Mouse (Mus musculus) midbrain, embryonic 15.5 days (tissue): ENCODE results near the gene Tfap2d. TPM values are rescaled to one million over a fixed set of nuclear protein-coding genes. Genes with fewer than 3 reads are reported as not detected.

Experiments
- ATAC-seq: fragments of 200-750 bp; cut with Nextera tagmentation; replicated peaks from 2 replicates; pipeline ENCODE4 v1.8.0; 2017; ENCODE audit warnings: moderate TSS enrichment
- H3K27ac ChIP-seq: fragments of 300-500 bp; sonication (generic); 2 replicates; pipeline ENCODE4 v1.5.1; 2015; ENCODE audit warnings: mild to moderate bottlenecking, inconsistent platforms
- H3K27me3 ChIP-seq: fragments of 300-500 bp; sonication (generic); replicated peaks from 2 replicates; pipeline ENCODE4 v1.6.1; 2015; ENCODE audit warnings: inconsistent platforms
- H3K36me3 ChIP-seq: fragments of 300-500 bp; sonication (generic); replicated peaks from 2 replicates; pipeline ENCODE4 v1.6.1; 2015; ENCODE audit warnings: inconsistent platforms
- H3K4me1 ChIP-seq: fragments of 300-500 bp; sonication (generic); 2 replicates; pipeline ENCODE4 v1.6.1; 2015; ENCODE audit warnings: inconsistent platforms
- H3K4me2 ChIP-seq: fragments of 300-500 bp; sonication (generic); 2 replicates; pipeline ENCODE4 v1.6.1; 2015; ENCODE audit warnings: inconsistent platforms, mild to moderate bottlenecking, moderate library complexity
- H3K4me3 ChIP-seq: fragments of 300-500 bp; sonication (generic); 2 replicates; pipeline ENCODE4 v1.5.1; 2015; ENCODE audit warnings: mild to moderate bottlenecking, inconsistent platforms
- H3K9ac ChIP-seq: fragments of 300-500 bp; sonication (generic); 2 replicates; pipeline ENCODE4 v1.6.1; 2015; ENCODE audit warnings: mild to moderate bottlenecking, inconsistent platforms
- H3K9me3 ChIP-seq: fragments of 300-500 bp; sonication (generic); 2 replicates; pipeline ENCODE4 v1.6.1; 2016; ENCODE audit warnings: inconsistent platforms
- WGBS: fragments of 180-500 bp; shearing (Covaris S2); methylation state at CpG from one replicate; pipeline ENCODE4 v1.1.7; 2015; ENCODE audit warnings: mixed read lengths; 5-methylcytosine and 5-hydroxymethylcytosine counted together
- polyA plus RNA-seq: library from polyadenylated mRNA; unstranded; fragments of >200 nt; fragmentation: Nextera tagmentation; extraction: Ambion mirVana; gene quantifications from 2 replicates; pipeline ENCODE4 v1.2.1, GENCODE M21; 2015

Gene Tfap2d
- polyA plus RNA-seq, 1 experiment from 2014 or later = 60.1 TPM

GRCm38 (mm10) chr1:19110211-19110610 lies 7.4 kb downstream of the Tfap2d start:
- Histone ChIP-seq H3K36me3 (no peaks in the 10 kb centered on the region), H3K9ac (peak overlapping the region; percentile 2; the same call in 1 of the 2 replicates), H3K4me3 (peak overlapping the region; percentile 39), H3K27ac (peak overlapping the region; percentile 85), H3K27me3 (peaks cover 59% of the 10 kb centered on the region), H3K4me2 (peak overlapping the region; percentile 42), H3K9me3 (no peaks in the 10 kb centered on the region), H3K4me1 (no peaks in the 10 kb centered on the region)
- WGBS = 3% methylated on average over 5 of the region's 5 CpGs
- ATAC-seq = no peak

GRCm38 (mm10) chr1:19111020-19111419 lies 8.2 kb downstream of the Tfap2d start:
- Histone ChIP-seq H3K9ac (no peak overlapping the region), H3K4me2 (peak overlapping the region; percentile 42), H3K4me3 (peak overlapping the region; percentile 2; the same call in 1 of the 2 replicates), H3K27ac (peak overlapping the region; percentile 85), H3K36me3 (no peaks in the 10 kb centered on the region), H3K4me1 (no peaks in the 10 kb centered on the region), H3K27me3 (peaks cover 53% of the 10 kb centered on the region), H3K9me3 (no peaks in the 10 kb centered on the region)
- ATAC-seq = peak; percentile 63
- WGBS = 1% methylated on average over 22 of the region's 22 CpGs

GRCm38 (mm10) chr1:19178742-19179397 lies 76.0 kb downstream of the Tfap2d start:
- ATAC-seq = no peak; the same call in 1 of the 2 replicates
- H3K9me3 ChIP-seq = no peaks in the 10 kb centered on the region
- no peaks in the 10 kb centered on the region for H3K27me3 ChIP-seq
- H3K9ac ChIP-seq = no peak overlapping the region
- H3K4me3 ChIP-seq = no peak overlapping the region
- H3K4me1 ChIP-seq = no peaks in the 10 kb centered on the region
- H3K27ac ChIP-seq = no peak overlapping the region
- no peak overlapping the region for H3K4me2 ChIP-seq
- H3K36me3 ChIP-seq = no peaks in the 10 kb centered on the region
- WGBS = 6% methylated on average over 4 of the region's 4 CpGs

- Histone ChIP-seq H3K4me2 (peak overlapping the region; percentile 54), H3K27ac (no peak overlapping the region), H3K36me3 (no peaks in the 10 kb centered on the region), H3K4me3 (peak overlapping the region; percentile 33), H3K9me3 (no peaks in the 10 kb centered on the region), H3K9ac (no peak overlapping the region), H3K27me3 (peaks cover 21% of the 10 kb centered on the region), H3K4me1 (0 out of 2 replicates have a peak, but pooled peaks cover 2% of the 10 kb centered on the region)
- ATAC-seq = peak; percentile 79
- 3% methylated on average over 12 of the region's 12 CpGs for WGBS
Measured at GRCm38 (mm10) chr1:19205649-19206048, 102.8 kb downstream of the Tfap2d start.

GRCm38 (mm10) chr1:19206194-19206593 lies 103.4 kb downstream of the Tfap2d start:
- H3K9me3 ChIP-seq = no peaks in the 10 kb centered on the region
- H3K4me3 ChIP-seq = no peak overlapping the region
- under 1% methylated on average over 7 of the region's 7 CpGs for WGBS
- H3K27ac ChIP-seq = no peak overlapping the region
- no peaks in the 10 kb centered on the region for H3K36me3 ChIP-seq
- 0 out of 2 replicates have a peak, but pooled peaks cover 2% of the 10 kb centered on the region for H3K4me1 ChIP-seq
- peaks cover 24% of the 10 kb centered on the region for H3K27me3 ChIP-seq
- H3K4me2 ChIP-seq = peak overlapping the region; percentile 54; the same call in 1 of the 2 replicates
- no peak; the same call in 1 of the 2 replicates for ATAC-seq
- no peak overlapping the region for H3K9ac ChIP-seq

GRCm38 (mm10) chr1:19207611-19208010 lies 104.8 kb downstream of the Tfap2d start:
- WGBS = 2% methylated on average over 4 of the region's 4 CpGs
- peaks cover 32% of the 10 kb centered on the region for H3K27me3 ChIP-seq
- no peak overlapping the region for H3K9ac ChIP-seq
- no peaks in the 10 kb centered on the region for H3K36me3 ChIP-seq
- peak overlapping the region; percentile 24; the same call in 1 of the 2 replicates for H3K4me2 ChIP-seq
- H3K27ac ChIP-seq = peak overlapping the region; percentile 61
- H3K4me3 ChIP-seq = peak overlapping the region; percentile 21
- no peaks in the 10 kb centered on the region for H3K9me3 ChIP-seq
- 0 out of 2 replicates have a peak, but pooled peaks cover 2% of the 10 kb centered on the region for H3K4me1 ChIP-seq
- ATAC-seq = no peak

GRCm38 (mm10) chr1:19208641-19209358 lies 106.0 kb downstream of the Tfap2d start, which contains the start of gene Tfap2b:
Tfap2b (plus strand) TSS chr1:19208914.
- Histone ChIP-seq H3K27me3 (peaks cover 37% of the 10 kb centered on the region), H3K36me3 (no peaks in the 10 kb centered on the region), H3K4me3 (peak within 1 kb of the TSS; percentile 42), H3K9ac (peak within 1 kb of the TSS; percentile 52), H3K4me2 (peak within 1 kb of the TSS; percentile 24), H3K9me3 (no peaks in the 10 kb centered on the region), H3K27ac (peak within 1 kb of the TSS; percentile 83), H3K4me1 (0 out of 2 replicates have a peak, but pooled peaks cover 2% of the 10 kb centered on the region)
- ATAC-seq = peak; percentile 46
- WGBS = under 1% methylated on average over 26 of the region's 26 CpGs

GRCm38 (mm10) chr1:19209359-19209745 lies 106.5 kb downstream of the Tfap2d start:
- H3K27ac ChIP-seq = peak overlapping the region; percentile 83
- no peaks in the 10 kb centered on the region for H3K36me3 ChIP-seq
- peak overlapping the region; percentile 42 for H3K4me3 ChIP-seq
- peak overlapping the region; percentile 52 for H3K9ac ChIP-seq
- WGBS = under 1% methylated on average over 10 of the region's 10 CpGs
- H3K27me3 ChIP-seq = peaks cover 39% of the 10 kb centered on the region
- H3K4me2 ChIP-seq = no peak overlapping the region
- no peaks in the 10 kb centered on the region for H3K9me3 ChIP-seq
- no peak for ATAC-seq
- 0 out of 2 replicates have a peak, but pooled peaks cover 2% of the 10 kb centered on the region for H3K4me1 ChIP-seq

GRCm38 (mm10) chr1:19209776-19210175 lies 107.0 kb downstream of the Tfap2d start:
- Histone ChIP-seq H3K27ac (peak overlapping the region; percentile 83), H3K4me1 (0 out of 2 replicates have a peak, but pooled peaks cover 2% of the 10 kb centered on the region), H3K9ac (peak overlapping the region; percentile 52), H3K9me3 (no peaks in the 10 kb centered on the region), H3K4me2 (peak overlapping the region; percentile 9; the same call in 1 of the 2 replicates), H3K27me3 (peaks cover 39% of the 10 kb centered on the region), H3K4me3 (peak overlapping the region; percentile 42), H3K36me3 (no peaks in the 10 kb centered on the region)
- WGBS = under 1% methylated on average over 31 of the region's 31 CpGs
- ATAC-seq = no peak

GRCm38 (mm10) chr1:19210215-19211032 lies 107.6 kb downstream of the Tfap2d start:
- H3K4me3 ChIP-seq = peak overlapping the region; percentile 42
- no peaks in the 10 kb centered on the region for H3K9me3 ChIP-seq
- no peak for ATAC-seq
- peak overlapping the region; percentile 83 for H3K27ac ChIP-seq
- no peak overlapping the region for H3K4me2 ChIP-seq
- H3K4me1 ChIP-seq = 0 out of 2 replicates have a peak, but pooled peaks cover 2% of the 10 kb centered on the region
- H3K9ac ChIP-seq = peak overlapping the region; percentile 52; the same call in 1 of the 2 replicates
- under 1% methylated on average over 30 of the region's 30 CpGs for WGBS
- H3K27me3 ChIP-seq = peaks cover 44% of the 10 kb centered on the region
- no peaks in the 10 kb centered on the region for H3K36me3 ChIP-seq

GRCm38 (mm10) chr1:19211033-19211405 lies 108.2 kb downstream of the Tfap2d start:
- under 1% methylated on average over 8 of the region's 8 CpGs for WGBS
- H3K4me2 ChIP-seq = no peak overlapping the region
- peaks cover 47% of the 10 kb centered on the region for H3K27me3 ChIP-seq
- peak overlapping the region; percentile 83 for H3K27ac ChIP-seq
- H3K9ac ChIP-seq = peak overlapping the region; percentile 27; the same call in 1 of the 2 replicates
- peak overlapping the region; percentile 42 for H3K4me3 ChIP-seq
- H3K4me1 ChIP-seq = no peaks in the 10 kb centered on the region
- ATAC-seq = no peak
- no peaks in the 10 kb centered on the region for H3K36me3 ChIP-seq
- H3K9me3 ChIP-seq = no peaks in the 10 kb centered on the region
